Mouse (Mus musculus): ENCODE measurements around the gene 0610030E20Rik.

DNA sequence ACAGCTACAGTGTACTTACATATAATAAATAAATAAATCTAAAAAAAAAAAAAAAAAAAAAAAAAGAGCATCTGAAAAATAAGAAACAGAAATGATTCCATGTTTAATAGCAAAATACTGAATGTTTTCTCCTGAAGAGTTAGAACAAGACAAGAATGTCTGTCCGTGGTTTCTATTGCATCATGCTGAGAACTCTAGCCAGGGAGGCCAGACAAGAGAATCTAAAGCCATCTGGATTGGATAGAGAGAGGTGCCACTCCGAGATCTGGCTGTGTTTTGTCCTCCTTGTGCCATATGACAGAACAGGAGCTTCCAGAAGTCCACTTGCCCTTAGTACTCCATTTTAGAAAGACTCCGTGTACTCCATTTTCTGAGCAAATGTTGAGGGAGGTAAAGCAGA lies 49.3 kb upstream of the 0610030E20Rik start:
- TF ChIP-seq CTCF (IDR thresholded peaks at IDR 0.05) (no peak), POLR2A (IDR thresholded peaks at IDR 0.05; ENCODE audit: insufficient read depth, low read depth, low read length) (no peak)

All from heart, adult 2 months (tissue).